In genomic region chr15:30793260-30793659, GRCm38 (mm10) we compare ENCODE assay signal across 18 mouse cellular contexts.
DNase-seq lines count a peak whose midpoint lies in the region; ATAC-seq lines count a peak whose summit lies in the region.
"Had no signal": no experiment of that assay in that cellular context is flagged by ENCODE, and none has a peak within 500 bp of the region (broad histone marks: within the 10 kb centered on the region; RNA-seq: fewer than 3 reads in every experiment).

No protein-coding gene starts in this region.

- ATAC-seq in cerebellum, adult (ENCODE audit: insufficient number of reproducible peaks, low FRiP score, low TSS enrichment) = peak; percentile 65
- ATAC-seq: CD4-positive, CD25-positive, alpha-beta regulatory T cell, adult 4 months; forebrain, embryonic 16.5 days; intestine, embryonic 16.5 days had no signal

- DNase-seq in cerebellum, postnatal 4 days (ENCODE audit: low spot score in 2 of 2) = no peak
- DNase-seq in brain, adult 2 months (ENCODE audit: low read depth, low spot score) = peak; percentile 60
- peak; percentile 38 for DNase-seq in cerebellum, adult 9-10 months
- DNase-seq in cerebellum, postnatal 36 days = peak; percentile 15 to 19
- no peak for DNase-seq in gastrocnemius, postnatal 10 days
- DNase-seq in yolk sac, embryonic 10.5 days (ENCODE audit: low spot score) = no peak
- DNase-seq: adrenal gland, adult 8-10 months; adrenal gland, postnatal 36 days; B cell, adult 2 months; gastrocnemius, adult 2 months; gastrocnemius, postnatal 36 days; heart, adult 11 months; heart, postnatal 36 days; kidney, adult 8-10 months had no signal

Comparison
In these comparisons a context has a peak if more than half of its experiments do, and no peak if none do; other contexts are left out.
1. DNase-seq: peak in brain, adult 2 months (single experiment), cerebellum, adult 9-10 months (single experiment) and cerebellum, postnatal 36 days (2 of 2); none in cerebellum, postnatal 4 days (0 of 2), gastrocnemius, postnatal 10 days (single experiment) and yolk sac, embryonic 10.5 days (single experiment).